Mouse (Mus musculus): ENCODE data around the gene G0s2. TPM values are rescaled to one million over a fixed set of nuclear protein-coding genes. Genes with fewer than 3 reads are reported as not detected.

G0s2 gene
- total and polyA plus RNA-seq, 3 experiments = not detected

DNA sequence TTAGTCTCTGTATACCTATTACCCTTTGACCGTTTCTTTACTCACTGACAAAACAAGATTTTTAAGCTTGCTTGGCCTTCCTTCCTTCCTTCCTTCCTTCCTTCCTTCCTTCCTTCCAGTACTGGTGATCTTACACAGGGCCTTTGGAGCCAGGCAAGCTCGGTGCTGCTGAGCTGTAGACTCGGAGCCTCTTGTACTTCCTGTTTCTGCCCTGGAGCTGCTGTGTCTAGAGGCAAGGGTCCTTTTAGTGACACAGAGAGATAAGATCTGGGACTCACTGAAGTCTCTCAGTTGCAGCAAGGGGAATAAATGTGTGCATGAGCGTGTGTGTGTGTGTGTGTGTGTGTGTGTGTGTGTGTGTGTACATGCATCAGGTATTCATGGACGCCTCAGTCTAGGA is 42.1 kb downstream of the G0s2 start:
- no peak overlapping the region for H3K9ac ChIP-seq (ENCODE audit: insufficient read depth, low read depth)
- no peak for TF ChIP-seq EP300 (IDR thresholded peaks at IDR 0.05; ENCODE audit: low read length)
- no peak for TF ChIP-seq JUN (IDR thresholded peaks at IDR 0.05; ENCODE audit: insufficient read depth, low read depth, low read length)
- no peak for TF ChIP-seq ZKSCAN1 (IDR thresholded peaks at IDR 0.05; ENCODE audit: borderline replicate concordance, low read depth, low read length)
- no peak for TF ChIP-seq ETS1 (conservative IDR thresholded peaks at IDR 0.05; ENCODE audit: low read depth, low read length)
- no peak for TF ChIP-seq RAD21 (IDR thresholded peaks at IDR 0.05; ENCODE audit: low read depth, low read length)
- TF ChIP-seq NELFE (IDR thresholded peaks at IDR 0.05; ENCODE audit: low read depth, low read length) = no peak
- TF ChIP-seq MEF2A (IDR thresholded peaks at IDR 0.05; ENCODE audit: borderline replicate concordance, low read depth, low read length) = no peak
- no peak for TF ChIP-seq TCF12 (IDR thresholded peaks at IDR 0.05; ENCODE audit: low read depth, low read length)
- TF ChIP-seq POLR2AphosphoS2 (IDR thresholded peaks at IDR 0.05; ENCODE audit: low read depth, low read length) = no peak
- no peak for TF ChIP-seq SIN3A (IDR thresholded peaks at IDR 0.05; ENCODE audit: low read length)
- TF ChIP-seq ZMIZ1 (IDR thresholded peaks at IDR 0.05; ENCODE audit: low read depth, low read length) = no peak
- TF ChIP-seq RCOR1 (conservative IDR thresholded peaks at IDR 0.05; ENCODE audit: low read depth, low read length) = no peak
- TF ChIP-seq MYC (IDR thresholded peaks at IDR 0.05; ENCODE audit: low read depth, low read length) = no peak
- TF ChIP-seq TBP (conservative IDR thresholded peaks at IDR 0.05; ENCODE audit: low read depth, low read length) = no peak
- TF ChIP-seq NRF1 (IDR thresholded peaks at IDR 0.05; ENCODE audit: low read depth, low read length) = no peak
- TF ChIP-seq CHD2 (IDR thresholded peaks at IDR 0.05; ENCODE audit: low read length) = no peak
- TF ChIP-seq SMC3 (IDR thresholded peaks at IDR 0.05; ENCODE audit: low read depth, low read length) = no peak
- no peak for TF ChIP-seq HCFC1 (IDR thresholded peaks at IDR 0.05; ENCODE audit: low read depth, low read length)
- H3K79me2 ChIP-seq (replicated peaks; ENCODE audit: control insufficient read depth, extremely low read depth, insufficient read depth, poor library complexity, severe bottlenecking) = no peaks in the 10 kb centered on the region
- no peaks in the 10 kb centered on the region for H3K9me3 ChIP-seq (replicated peaks; ENCODE audit: low read length)
- no peak overlapping the region for H3K4me2 ChIP-seq (ENCODE audit: insufficient read depth, low read depth, poor library complexity, severe bottlenecking)
- dilution Hi-C loops (cut with MboI; ENCODE audit: extremely low pct_ligation_motif_present, extremely low pct_unique_long_range_greater_than_20kb, low sequenced_read_pairs) (no loop called here), in situ Hi-C loops (cut with MboI; ENCODE audit: low pct_ligation_motif_present, low pct_unique_long_range_greater_than_20kb, low sequenced_read_pairs) (no loop called here)
- no peaks in the 10 kb centered on the region for H3K27me3 ChIP-seq (replicated peaks)
- peaks cover 11 to 67% of the 10 kb centered on the region in 2 experiments for H3K4me1 ChIP-seq (ENCODE audit: control insufficient read depth in 1 of 2, insufficient read depth in 2 of 2)
- H3K4me3 ChIP-seq (replicated peaks in 1 of 3; ENCODE audit: low read depth in 2 of 3, low read length in 2 of 3, poor library complexity in 1 of 3) = no peak overlapping the region
- no peak overlapping the region for H3K27ac ChIP-seq (ENCODE audit: insufficient read depth, low read depth)
- H3K36me3 ChIP-seq (replicated peaks in 1 of 2; ENCODE audit: control insufficient read depth in 1 of 2, insufficient read depth in 1 of 2, low read length in 1 of 2) = peaks cover 0 to 32% of the 10 kb centered on the region in 2 experiments
- DNase-seq (ENCODE audit: extremely low read depth) = no peak

GRCm38 (mm10) chr1:193230531-193230930 is 42.5 kb downstream of the G0s2 start:
- Histone ChIP-seq H3K9me3 (replicated peaks; ENCODE audit: low read length) (no peaks in the 10 kb centered on the region), H3K4me3 (replicated peaks in 1 of 3; ENCODE audit: low read depth in 2 of 3, low read length in 2 of 3, poor library complexity in 1 of 3) (no peak overlapping the region), H3K9ac (ENCODE audit: insufficient read depth, low read depth) (no peak overlapping the region), H3K36me3 (replicated peaks in 1 of 2; ENCODE audit: control insufficient read depth in 1 of 2, insufficient read depth in 1 of 2, low read length in 1 of 2) (peaks cover 0 to 33% of the 10 kb centered on the region in 2 experiments), H3K4me1 (ENCODE audit: control insufficient read depth in 1 of 2, insufficient read depth in 2 of 2) (peaks cover 11 to 71% of the 10 kb centered on the region in 2 experiments), H3K79me2 (replicated peaks; ENCODE audit: control insufficient read depth, extremely low read depth, insufficient read depth, poor library complexity, severe bottlenecking) (no peaks in the 10 kb centered on the region), H3K4me2 (ENCODE audit: insufficient read depth, low read depth, poor library complexity, severe bottlenecking) (no peak overlapping the region), H3K27ac (ENCODE audit: insufficient read depth, low read depth) (no peak overlapping the region), H3K27me3 (replicated peaks) (no peaks in the 10 kb centered on the region)
- in situ Hi-C loops (cut with MboI; ENCODE audit: low pct_ligation_motif_present, low pct_unique_long_range_greater_than_20kb, low sequenced_read_pairs) = no loop called here
- DNase-seq (ENCODE audit: extremely low read depth) = no peak
- dilution Hi-C loops (cut with MboI; ENCODE audit: extremely low pct_ligation_motif_present, extremely low pct_unique_long_range_greater_than_20kb, low sequenced_read_pairs) = no loop called here
- TF ChIP-seq SMC3 (IDR thresholded peaks at IDR 0.05; ENCODE audit: low read depth, low read length) (no peak), HCFC1 (IDR thresholded peaks at IDR 0.05; ENCODE audit: low read depth, low read length) (no peak), RAD21 (IDR thresholded peaks at IDR 0.05; ENCODE audit: low read depth, low read length) (no peak), CTCF (conservative IDR thresholded peaks at IDR 0.05 in 1 of 2, IDR thresholded peaks at IDR 0.05 in 1 of 2; ENCODE audit: low read depth in 2 of 2, low read length in 2 of 2) (no peak), POLR2A (IDR thresholded peaks at IDR 0.05; ENCODE audit: low read depth, low read length) (no peak), SIN3A (IDR thresholded peaks at IDR 0.05; ENCODE audit: low read length) (no peak), JUND (conservative IDR thresholded peaks at IDR 0.05; ENCODE audit: low read depth, low read length) (no peak), IRF4 (IDR thresholded peaks at IDR 0.05; ENCODE audit: low read depth, low read length) (no peak), ZNF384 (IDR thresholded peaks at IDR 0.05; ENCODE audit: low read depth, low read length) (no peak), CHD2 (IDR thresholded peaks at IDR 0.05; ENCODE audit: low read length) (no peak), ZC3H11A (IDR thresholded peaks at IDR 0.05; ENCODE audit: low read depth, low read length) (no peak), ETS1 (conservative IDR thresholded peaks at IDR 0.05; ENCODE audit: low read depth, low read length) (no peak), CHD1 (IDR thresholded peaks at IDR 0.05; ENCODE audit: low read depth, low read length) (no peak), ELF1 (IDR thresholded peaks at IDR 0.05; ENCODE audit: low read depth, low read length) (no peak), NELFE (IDR thresholded peaks at IDR 0.05; ENCODE audit: low read depth, low read length) (no peak), ZMIZ1 (IDR thresholded peaks at IDR 0.05; ENCODE audit: low read depth, low read length) (no peak), UBTF (IDR thresholded peaks at IDR 0.05; ENCODE audit: low read depth, low read length) (no peak), TCF12 (IDR thresholded peaks at IDR 0.05; ENCODE audit: low read depth, low read length) (no peak), MYC (IDR thresholded peaks at IDR 0.05; ENCODE audit: low read depth, low read length) (no peak), NRF1 (IDR thresholded peaks at IDR 0.05; ENCODE audit: low read depth, low read length) (no peak)
